Comparison of ENCODE assay signal across 8 mouse cellular contexts in genomic region chr11:31615107-31615811, GRCm38 (mm10). TPM values are rescaled to one million over a fixed set of nuclear protein-coding genes. Genes with fewer than 3 reads are reported as not detected.
DNase-seq lines count a peak whose midpoint lies in the region; TF ChIP-seq lines count a peak whose summit lies in the region.

No protein-coding gene starts in this region.

- H3K4me1 ChIP-seq in lung, adult 2 months (ENCODE audit: control insufficient read depth, insufficient read depth, low read length), result no peaks in the 10 kb centered on the region

- 57% methylated on average over 10 of the region's 10 CpGs for WGBS in lung, adult 2 months

- TF ChIP-seq POLR2A in lung, adult 2 months (IDR thresholded peaks at IDR 0.05; ENCODE audit: borderline replicate concordance, extremely low read depth, low read depth, low read length), result no peak

- no peak overlapping the region for H3K4me3 ChIP-seq in lung, adult 2 months (replicated peaks; ENCODE audit: extremely low read depth, low read depth, low read length)

- peak; percentile 78 for DNase-seq in ES-CJ7 (ENCODE audit: low read depth, low spot score)
- peak; percentile 34 for DNase-seq in adrenal gland, adult 2 months
- peak; percentile 67 for DNase-seq in embryo, embryonic 11 days
- peak; percentile 32 to 65 for DNase-seq in gastrocnemius, postnatal 4 days (ENCODE audit: low spot score in 2 of 2)
- peak; percentile 87 to 88 for DNase-seq in kidney, postnatal 4 days
- DNase-seq in lung, adult 2 months, result peak; percentile 43
- DNase-seq in ovary, postnatal 14 days (ENCODE audit: low spot score), result peak; percentile 58
- DNase-seq in thymus, postnatal 36 days, result peak; percentile 23 to 27

- TF ChIP-seq CTCF in lung, adult 2 months (IDR thresholded peaks at IDR 0.05; ENCODE audit: insufficient read depth, low read length), result peak; percentile 36; the same call in 1 of the 2 replicates

RNA-seq across cellular contexts. Expression of gene Bod1, which starts 56.4 kb away (rescaled TPM):
- 10 to 100 TPM; 53.6 to 63.5 TPM for total RNA-seq in adrenal gland, adult 2 months (2021)
- polyA plus RNA-seq in adrenal gland, adult 2 months (2012; rRNA removed), result 29.4 and 125 TPM in 2 replicates
- 100 to 1,000 TPM; 109 to 111 TPM for total RNA-seq in gastrocnemius, postnatal 4 days (2021)
- 35.6 and 57.4 TPM in 2 replicates for polyA plus RNA-seq in lung, adult 2 months (2012; rRNA removed)

Comparison
In these comparisons a context has a peak if more than half of its experiments do, and no peak if none do; other contexts are left out.
1. DNase-seq: peak in every context shown above with its lines; median percentile 88 in kidney, postnatal 4 days; 78 in ES-CJ7; 67 in embryo, embryonic 11 days; 58 in ovary, postnatal 14 days; 48 in gastrocnemius, postnatal 4 days; 43 in lung, adult 2 months; 34 in adrenal gland, adult 2 months; 25 in thymus, postnatal 36 days.